Mouse (Mus musculus) ovary, postnatal 36 days (tissue): ENCODE results near the gene Rrm1.
"Not testable (repeated sequence)": the region's sequence is repeated elsewhere in the genome, so short reads cannot be mapped to it uniquely, and the experiment has no call there.

Experiments used
- DNase-seq: peaks from one replicate; pipeline ENCODE4 v3.0.0; 2022; ENCODE audit warnings: low spot score, mixed read lengths

The Rrm1 gene

GRCm38 (mm10) chr7:102477377-102477776, 35.9 kb downstream of the Rrm1 start:
- no peak for DNase-seq

GRCm38 (mm10) chr7:102478425-102478824, 36.9 kb downstream of the Rrm1 start:
- no peak for DNase-seq

GRCm38 (mm10) chr7:102478926-102479325, 37.4 kb downstream of the Rrm1 start:
- no peak for DNase-seq

GRCm38 (mm10) chr7:102479368-102480078, 38.0 kb downstream of the Rrm1 start:
- peak; percentile 33 for DNase-seq

GRCm38 (mm10) chr7:102480821-102481220, 39.3 kb downstream of the Rrm1 start:
- DNase-seq: peak; percentile 17

- no peak for DNase-seq
Measured at GRCm38 (mm10) chr7:102481579-102481978, 40.1 kb downstream of the Rrm1 start, which contains the start of gene Olfr543. Olfr543 (minus strand) TSS chr7:102481679.

- DNase-seq: no peak
Measured at GRCm38 (mm10) chr7:102483665-102484064, 42.2 kb downstream of the Rrm1 start.

GRCm38 (mm10) chr7:102484766-102485165, 43.3 kb downstream of the Rrm1 start:
- not testable (repeated sequence) for DNase-seq

GRCm38 (mm10) chr7:102486105-102486504, 44.6 kb downstream of the Rrm1 start:
- no peak for DNase-seq

GRCm38 (mm10) chr7:102488161-102488560, 46.7 kb downstream of the Rrm1 start, which contains the start of gene Olfr544:
Olfr544 (minus strand) TSS chr7:102488313.
- DNase-seq: no peak

GRCm38 (mm10) chr7:102494416-102494815, 52.9 kb downstream of the Rrm1 start:
- not testable (repeated sequence) for DNase-seq

GRCm38 (mm10) chr7:102499473-102499872, 58.0 kb downstream of the Rrm1 start, which contains the start of gene Olfr545:
Olfr545 (minus strand) TSS chr7:102499573.
- DNase-seq: no peak

GRCm38 (mm10) chr7:102501986-102502385, 60.5 kb downstream of the Rrm1 start:
- DNase-seq: no peak

GRCm38 (mm10) chr7:102506848-102507247, 65.4 kb downstream of the Rrm1 start:
- DNase-seq: peak; percentile 61

- DNase-seq: no peak
Measured at GRCm38 (mm10) chr7:102508066-102508465, 66.6 kb downstream of the Rrm1 start.

GRCm38 (mm10) chr7:102508666-102509065, 67.2 kb downstream of the Rrm1 start:
- DNase-seq: no peak

GRCm38 (mm10) chr7:102509726-102510125, 68.2 kb downstream of the Rrm1 start:
- DNase-seq: no peak

- no peak for DNase-seq
Measured at GRCm38 (mm10) chr7:102511927-102512326, 70.4 kb downstream of the Rrm1 start.

GRCm38 (mm10) chr7:102512814-102513435, 71.4 kb downstream of the Rrm1 start:
- DNase-seq: peak; percentile 87

- DNase-seq: no peak
Measured at GRCm38 (mm10) chr7:102514144-102514543, 72.6 kb downstream of the Rrm1 start.

- no peak for DNase-seq
Measured at GRCm38 (mm10) chr7:102516261-102517050, 75.0 kb downstream of the Rrm1 start.

GRCm38 (mm10) chr7:102517051-102517335, 75.5 kb downstream of the Rrm1 start:
- DNase-seq: no peak
